Mouse (Mus musculus) hematopoietic stem cell, adult 5-6 weeks (primary cell): ENCODE measurements around the gene Ankrd13a. TPM values are rescaled to one million over a fixed set of nuclear protein-coding genes. Genes with fewer than 3 reads are reported as not detected.

Experiments
- ATAC-seq, 2 experiments: fragments of 125-278 bp in 1 of 2; replicated peaks in 1 of 2; 2 replicates each; pipeline ENCODE4 v1.8.0; 2016 to 2017; ENCODE audit warnings: inconsistent platforms in 2 of 2, mild to moderate bottlenecking in 2 of 2, moderate number of reproducible peaks in 2 of 2, low read depth in 1 of 2, moderate TSS enrichment in 1 of 2; ENCODE audit not compliant: low FRiP score in 2 of 2, poor library complexity in 2 of 2, severe bottlenecking in 2 of 2, insufficient read depth in 1 of 2, low TSS enrichment in 1 of 2
- total RNA-seq: library from RNA; stranded (forward); fragments of 172-1452, 232-1000 nt; gene quantifications from 2 replicates; pipeline ENCODE4 v1.2.3, GENCODE M21; 2017

Gene Ankrd13a
- total RNA-seq, 1 experiment from 2014 or later = 493 TPM

DNA sequence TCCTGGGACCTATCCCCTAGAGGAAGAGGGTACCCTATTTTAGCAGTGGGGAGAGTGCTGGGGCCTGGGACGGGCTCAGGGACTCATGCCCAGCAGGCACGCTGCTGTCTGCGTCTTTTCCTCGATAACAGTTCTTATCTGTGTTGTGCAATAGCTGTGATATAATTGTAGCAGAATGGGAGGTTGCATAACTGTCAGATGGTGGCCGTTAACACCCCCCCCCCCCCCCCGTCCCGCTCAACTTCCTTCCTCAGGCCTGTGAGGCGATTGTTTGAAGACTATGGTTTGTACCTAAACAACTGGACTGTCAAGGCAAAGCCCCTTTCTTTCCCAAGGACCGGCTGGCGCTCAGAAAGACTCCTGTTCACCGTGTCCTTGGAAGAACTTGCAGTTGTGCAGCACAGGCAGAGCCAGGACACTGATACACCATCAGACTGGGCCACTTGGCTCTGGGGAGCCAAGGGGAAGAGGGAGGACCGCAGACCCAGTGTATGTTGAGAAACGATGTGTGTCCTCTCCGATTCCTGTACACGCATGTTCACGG lies 10.2 kb downstream of the Ankrd13a start:
- peak; percentile 57 to 60 for ATAC-seq

- no peak for ATAC-seq
These were observed 10.7 kb downstream of the Ankrd13a start for GRCm38 (mm10) chr5:114785196-114785595.

DNA sequence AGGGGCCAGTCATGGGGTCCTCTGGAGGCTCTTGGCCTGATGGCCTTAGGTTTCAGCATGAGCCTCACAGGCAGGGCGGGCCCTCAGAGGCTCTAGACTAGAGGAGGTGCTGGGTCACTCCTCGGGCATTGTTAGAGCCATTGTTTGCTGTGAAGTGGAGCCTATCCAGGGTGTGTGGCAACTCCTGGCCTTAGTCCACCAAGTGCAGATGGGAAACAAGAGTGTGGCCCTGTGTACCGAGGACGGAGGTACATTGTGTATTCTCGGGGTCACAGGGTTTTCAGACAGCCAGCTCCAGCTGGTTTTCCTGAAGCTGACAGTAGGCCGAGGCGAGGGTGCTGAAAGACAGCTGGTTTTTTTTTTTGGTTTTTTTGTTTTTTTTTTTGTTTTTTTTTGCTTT lies 18.8 kb downstream of the Ankrd13a start:
- no peak for ATAC-seq

GRCm38 (mm10) chr5:114794609-114795008 lies 20.1 kb downstream of the Ankrd13a start:
- no peak for ATAC-seq

GRCm38 (mm10) chr5:114795231-114795630 lies 20.8 kb downstream of the Ankrd13a start:
- ATAC-seq = no peak

DNA sequence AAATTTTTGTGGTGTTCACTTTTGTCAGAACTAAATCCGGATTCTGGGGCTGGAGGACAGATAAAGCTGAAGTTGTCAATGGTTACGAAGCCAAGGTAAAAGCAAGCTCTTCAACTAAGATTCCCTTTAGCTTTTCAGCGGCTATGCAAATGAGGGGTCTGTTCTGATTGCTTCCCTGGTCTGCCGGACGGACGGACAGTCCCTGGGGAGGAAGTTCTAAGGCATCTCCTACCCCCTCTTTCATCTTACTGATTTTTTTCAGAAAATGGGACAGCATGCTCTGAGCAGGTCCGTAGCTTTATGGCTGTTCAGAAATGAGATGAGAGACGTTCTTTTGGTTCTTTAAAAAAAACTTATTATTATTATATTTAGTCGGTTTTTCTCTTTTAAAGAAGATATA lies 21.2 kb downstream of the Ankrd13a start:
- ATAC-seq = no peak

- ATAC-seq = no peak
These were observed 22.0 kb downstream of the Ankrd13a start for GRCm38 (mm10) chr5:114796299-114797012.

GRCm38 (mm10) chr5:114797253-114797652 lies 22.8 kb downstream of the Ankrd13a start:
- no peak for ATAC-seq

DNA sequence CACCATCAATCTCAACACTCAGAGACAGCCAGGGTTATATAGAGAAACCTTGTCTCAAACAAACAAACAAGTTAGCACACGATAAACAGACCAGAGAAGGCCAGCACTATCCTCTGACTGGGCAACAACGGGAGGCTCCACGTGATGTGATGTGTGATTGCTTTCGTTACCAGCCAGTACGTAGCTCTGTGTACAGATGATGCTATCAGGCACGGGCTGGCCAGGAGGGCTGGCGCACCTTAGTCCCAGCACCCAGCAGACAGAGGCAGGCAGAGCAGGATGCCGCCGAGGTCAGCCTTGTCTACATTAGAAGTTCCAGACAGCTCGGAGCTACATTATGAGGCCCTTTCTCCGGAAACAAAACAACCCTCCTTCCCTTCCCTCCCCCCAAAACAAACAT lies 25.4 kb downstream of the Ankrd13a start:
- no peak for ATAC-seq

GRCm38 (mm10) chr5:114801049-114801448 lies 26.6 kb downstream of the Ankrd13a start:
- ATAC-seq = no peak

DNA sequence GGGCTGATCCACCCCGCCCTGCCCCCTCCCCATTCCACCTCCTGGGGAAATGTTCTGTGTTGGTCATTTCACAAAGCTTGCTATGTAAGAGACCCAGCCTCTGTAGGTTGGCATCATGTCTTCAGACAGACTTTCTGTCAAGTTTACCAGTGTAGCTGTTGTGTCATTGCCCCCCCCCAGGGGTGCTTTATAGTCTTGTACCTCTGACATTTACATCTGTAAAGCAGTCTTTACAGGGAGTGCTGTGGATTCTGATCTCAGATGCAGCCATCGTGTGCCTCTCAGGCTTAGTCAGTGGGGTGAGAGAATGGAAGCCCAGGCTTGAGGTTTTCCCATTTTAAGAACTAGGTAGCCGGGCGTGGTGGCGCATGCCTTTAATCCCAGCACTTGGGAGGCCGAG lies 27.4 kb downstream of the Ankrd13a start:
- no peak for ATAC-seq

- ATAC-seq = no peak
These were observed 28.8 kb downstream of the Ankrd13a start for GRCm38 (mm10) chr5:114803231-114803630.

DNA sequence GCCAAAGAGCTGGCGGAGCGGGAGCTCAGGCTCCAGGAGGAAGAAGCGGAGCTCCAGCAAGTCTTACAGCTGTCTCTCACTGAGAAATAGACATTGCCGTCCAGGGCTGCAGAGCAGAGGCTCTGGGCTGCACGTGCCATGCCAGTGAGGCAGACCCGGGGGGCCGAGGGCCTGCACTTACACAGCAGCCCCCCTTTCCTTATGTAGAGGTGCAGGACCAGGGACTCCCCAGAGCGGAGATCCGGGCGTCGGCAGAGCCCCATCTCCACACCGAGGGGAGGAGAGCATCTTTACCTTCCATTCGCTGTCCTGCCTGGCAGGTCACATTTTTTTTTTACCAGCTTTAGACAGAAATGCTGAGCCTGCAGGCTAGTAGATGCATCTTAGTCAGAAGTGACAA lies 29.9 kb downstream of the Ankrd13a start:
- ATAC-seq = no peak

GRCm38 (mm10) chr5:114804958-114805357 lies 30.5 kb downstream of the Ankrd13a start:
- no peak for ATAC-seq

DNA sequence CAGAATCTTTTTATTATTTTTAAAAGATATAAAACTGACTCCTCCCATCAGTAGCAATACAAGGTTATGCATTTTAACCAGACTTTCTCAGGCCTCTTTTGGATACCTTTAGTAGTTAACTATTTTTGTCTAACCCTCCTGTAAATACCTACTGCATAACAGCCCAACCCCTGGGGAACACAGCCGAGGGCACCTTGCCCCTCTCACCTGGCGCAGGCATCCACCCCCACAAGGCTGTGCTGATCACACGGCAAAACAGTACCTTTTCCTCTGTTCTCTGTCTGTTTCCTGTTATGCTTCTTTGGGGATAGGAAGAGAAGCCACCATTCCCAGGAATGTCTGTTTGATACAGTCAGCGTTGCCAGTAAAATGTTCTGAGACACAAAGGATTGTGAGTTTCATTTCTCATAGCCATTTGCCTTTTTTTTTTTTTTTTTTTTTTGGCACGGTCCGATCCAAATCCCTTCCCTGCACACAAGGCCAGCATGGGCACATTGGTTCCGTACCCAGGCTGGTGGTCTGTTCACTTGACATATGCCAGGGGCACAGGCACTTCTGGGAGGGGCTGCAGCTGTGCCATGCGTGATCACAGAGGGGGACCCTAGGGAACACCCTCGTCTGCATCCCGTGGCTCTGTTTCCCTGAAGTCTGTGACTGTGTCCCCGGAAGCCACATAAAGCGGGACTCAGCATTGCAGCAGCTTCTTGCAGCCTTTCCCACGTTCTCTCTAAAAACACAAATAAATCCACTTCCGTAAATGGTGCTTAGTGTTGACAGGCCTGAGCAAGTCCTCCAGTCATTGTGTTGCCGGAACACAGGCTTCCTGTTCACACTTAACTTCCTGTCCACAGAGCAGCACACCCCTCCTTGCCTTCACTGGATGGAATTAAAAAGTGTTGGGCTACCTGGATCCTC lies 31.2 kb downstream of the Ankrd13a start:
- ATAC-seq = peak; percentile 79 to 84

DNA sequence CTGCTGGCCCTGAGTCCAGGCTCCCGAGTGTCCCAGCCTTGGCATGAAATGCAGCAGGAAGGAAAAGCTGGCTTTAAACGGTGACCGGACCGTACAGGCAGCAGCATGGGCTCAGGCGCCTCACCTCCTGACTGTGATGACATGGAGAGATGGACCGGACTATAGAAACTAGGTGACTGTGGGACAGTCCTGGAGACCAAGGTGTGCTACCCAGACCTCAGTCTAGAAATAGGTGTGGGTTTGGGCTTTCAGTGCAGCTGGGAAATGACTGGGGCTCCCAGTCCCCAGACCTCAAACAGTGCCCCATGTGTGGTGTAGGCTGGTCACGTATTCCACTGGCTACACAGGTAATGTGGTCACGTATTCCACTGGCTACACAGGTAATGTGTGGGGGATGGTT lies 32.2 kb downstream of the Ankrd13a start:
- no peak for ATAC-seq

DNA sequence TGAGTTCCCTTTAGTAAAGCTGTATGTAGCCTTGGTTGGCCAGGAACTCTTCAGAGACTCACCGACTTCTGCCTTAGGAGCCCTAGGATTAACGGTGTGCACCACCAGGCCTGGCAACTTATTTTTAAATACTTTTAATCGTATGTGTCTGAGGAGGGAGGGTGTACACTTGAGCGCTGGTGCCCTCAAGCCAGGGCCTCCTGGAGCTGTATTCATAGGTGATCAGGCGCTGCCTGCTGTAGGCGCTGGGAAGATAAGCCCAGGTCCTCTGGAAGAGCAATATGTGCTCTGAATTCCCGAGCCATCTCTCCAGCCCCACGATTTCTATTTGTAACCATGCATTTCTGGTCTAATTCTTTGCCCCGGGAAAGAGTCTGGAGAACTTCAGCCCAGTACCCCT lies 32.6 kb downstream of the Ankrd13a start:
- no peak for ATAC-seq

DNA sequence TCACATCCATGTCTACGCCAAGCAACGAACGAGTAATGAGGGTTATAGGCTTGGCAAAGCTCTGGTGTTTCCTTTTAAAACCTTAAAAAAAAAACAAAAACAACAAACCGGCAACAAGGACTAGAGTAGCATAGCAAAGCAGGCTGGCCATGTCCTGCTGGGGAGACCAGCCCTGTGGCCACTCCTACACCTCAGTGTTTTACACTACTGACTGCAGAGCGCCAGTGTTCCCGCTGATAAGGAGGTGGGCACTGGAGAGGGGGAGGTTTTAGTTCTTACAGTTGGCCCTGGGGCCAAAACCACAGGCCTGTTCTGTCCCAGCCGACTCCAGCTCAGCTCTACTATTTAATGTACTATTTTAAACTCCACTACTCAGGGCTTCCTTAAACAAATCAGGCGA lies 33.0 kb downstream of the Ankrd13a start:
- ATAC-seq = peak; percentile 50 to 63
